Mouse (Mus musculus): Measurements from ENCODE around the gene Kbtbd2.

The Kbtbd2 gene

GRCm38 (mm10) chr6:56787668-56788067 is 9.9 kb downstream of the Kbtbd2 start:
- DNase-seq (ENCODE audit: low spot score in 2 of 2) = no peak

GRCm38 (mm10) chr6:56785068-56785467 is 12.5 kb downstream of the Kbtbd2 start:
- DNase-seq (ENCODE audit: low spot score in 2 of 2) = no peak

GRCm38 (mm10) chr6:56783561-56784272 is 13.9 kb downstream of the Kbtbd2 start:
- no peak for DNase-seq (ENCODE audit: low spot score in 2 of 2)

GRCm38 (mm10) chr6:56779636-56780035 is 18.0 kb downstream of the Kbtbd2 start:
- no peak for DNase-seq (ENCODE audit: low spot score in 2 of 2)

- DNase-seq (ENCODE audit: low spot score in 2 of 2) = no peak
Measured at GRCm38 (mm10) chr6:56775816-56776215, 21.8 kb downstream of the Kbtbd2 start.

- DNase-seq (ENCODE audit: low spot score in 2 of 2) = no peak
Measured at GRCm38 (mm10) chr6:56765696-56766095, 31.9 kb downstream of the Kbtbd2 start.

- DNase-seq (ENCODE audit: low spot score in 2 of 2) = no peak
Measured at GRCm38 (mm10) chr6:56765265-56765664, 32.3 kb downstream of the Kbtbd2 start.

GRCm38 (mm10) chr6:56759324-56759723 is 38.3 kb downstream of the Kbtbd2 start:
- no peak for DNase-seq (ENCODE audit: low spot score in 2 of 2)

GRCm38 (mm10) chr6:56756117-56756516 is 41.5 kb downstream of the Kbtbd2 start:
- DNase-seq (ENCODE audit: low spot score in 2 of 2) = no peak

- DNase-seq (ENCODE audit: low spot score in 2 of 2) = no peak
Measured at GRCm38 (mm10) chr6:56753719-56754118, 43.9 kb downstream of the Kbtbd2 start.

- no peak for DNase-seq (ENCODE audit: low spot score in 2 of 2)
Measured at GRCm38 (mm10) chr6:56745950-56746543, 51.6 kb downstream of the Kbtbd2 start.

- no peak for DNase-seq (ENCODE audit: low spot score in 2 of 2)
Measured at GRCm38 (mm10) chr6:56732545-56732944, 65.1 kb downstream of the Kbtbd2 start.

All from cerebellum, postnatal 4 days (tissue).